15 mouse cellular contexts compared by ENCODE assay signal in genomic region chr14:79517185-79517740, GRCm38 (mm10). TPM values are rescaled to one million over a fixed set of nuclear protein-coding genes. Genes with fewer than 3 reads are reported as not detected.
DNase-seq lines count a peak whose midpoint lies in the region; ATAC-seq and TF ChIP-seq lines count a peak whose summit lies in the region.
"Had no signal": no experiment of that assay in that cellular context is flagged by ENCODE, and none has a peak within 500 bp of the region (broad histone marks: within the 10 kb centered on the region; RNA-seq: fewer than 3 reads in every experiment).

No protein-coding gene starts in this region.

- no peaks in the 10 kb centered on the region for H3K36me3 ChIP-seq in heart, embryonic 16.5 days (ENCODE audit: control insufficient read depth, insufficient read depth)
- no peaks in the 10 kb centered on the region for H3K36me3 ChIP-seq in heart, embryonic 10.5 days
- no peaks in the 10 kb centered on the region for H3K36me3 ChIP-seq in spleen, adult 2 months (ENCODE audit: control insufficient read depth, insufficient read depth, low read length)
- H3K36me3 ChIP-seq in intestine, embryonic 16.5 days (ENCODE audit: control insufficient read depth, insufficient read depth, low read length): no peaks in the 10 kb centered on the region
- no peaks in the 10 kb centered on the region for H3K36me3 ChIP-seq in stomach, embryonic 15.5 days
- H3K36me3 ChIP-seq: hindbrain, embryonic 12.5 days had no signal

- H3K9me3 ChIP-seq in heart, embryonic 16.5 days (replicated peaks; ENCODE audit: control insufficient read depth, low read length): no peaks in the 10 kb centered on the region
- no peaks in the 10 kb centered on the region for H3K9me3 ChIP-seq in heart, embryonic 10.5 days
- no peaks in the 10 kb centered on the region for H3K9me3 ChIP-seq in intestine, embryonic 16.5 days (ENCODE audit: control insufficient read depth, low read length)
- H3K9me3 ChIP-seq in stomach, embryonic 15.5 days: no peaks in the 10 kb centered on the region
- H3K9me3 ChIP-seq: hindbrain, embryonic 12.5 days had no signal

- peak overlapping the region; percentile 44 for H3K9ac ChIP-seq in heart, embryonic 16.5 days (ENCODE audit: low read length)
- peak overlapping the region; percentile 51 for H3K9ac ChIP-seq in intestine, embryonic 16.5 days (ENCODE audit: low read depth, low read length)
- H3K9ac ChIP-seq in stomach, embryonic 15.5 days: no peak overlapping the region
- H3K9ac ChIP-seq: hindbrain, embryonic 12.5 days had no signal

- H3K27me3 ChIP-seq in heart, embryonic 16.5 days (ENCODE audit: control insufficient read depth, insufficient read depth, low read length): no peaks in the 10 kb centered on the region
- no peaks in the 10 kb centered on the region for H3K27me3 ChIP-seq in heart, embryonic 10.5 days (ENCODE audit: insufficient read depth, poor library complexity, severe bottlenecking)
- no peaks in the 10 kb centered on the region for H3K27me3 ChIP-seq in spleen, adult 2 months (ENCODE audit: control insufficient read depth, insufficient read depth, low read length)
- H3K27me3 ChIP-seq in intestine, embryonic 16.5 days (replicated peaks; ENCODE audit: control insufficient read depth, insufficient read depth, low read length): no peaks in the 10 kb centered on the region
- H3K27me3 ChIP-seq in stomach, embryonic 15.5 days (replicated peaks): no peaks in the 10 kb centered on the region
- H3K27me3 ChIP-seq: hindbrain, embryonic 12.5 days had no signal

- TF ChIP-seq POLR2A in spleen, adult 2 months (IDR thresholded peaks at IDR 0.05; ENCODE audit: low read depth, low read length): no peak

- no peak for DNase-seq in heart, embryonic 10.5 days (ENCODE audit: low spot score)
- DNase-seq in spleen, adult 2 months (ENCODE audit: low read depth in 1 of 2, low spot score in 2 of 2): no peak
- no peak for DNase-seq in spleen, postnatal 14 days (ENCODE audit: low spot score in 2 of 2)
- DNase-seq in urinary bladder, postnatal 4 days (ENCODE audit: low spot score in 2 of 2): no peak
- DNase-seq in left cerebral cortex, postnatal 4 days: no peak
- DNase-seq: adrenal gland, postnatal 36 days; cerebellum, adult 9-11 months; kidney, adult 9 months had no signal

- H3K4me1 ChIP-seq in heart, embryonic 16.5 days (ENCODE audit: control insufficient read depth, insufficient read depth, low read length): peaks cover 22% of the 10 kb centered on the region
- H3K4me1 ChIP-seq in heart, embryonic 10.5 days: peaks cover 9% of the 10 kb centered on the region; the same call in 1 of the 2 replicates
- peaks cover 4% of the 10 kb centered on the region; the same call in 1 of the 2 replicates for H3K4me1 ChIP-seq in spleen, adult 2 months (ENCODE audit: control insufficient read depth, insufficient read depth, insufficient read length)
- H3K4me1 ChIP-seq in intestine, embryonic 16.5 days (ENCODE audit: control insufficient read depth, insufficient read depth, low read length): peaks cover 29% of the 10 kb centered on the region
- H3K4me1 ChIP-seq in stomach, embryonic 15.5 days: peaks cover 4% of the 10 kb centered on the region; the same call in 1 of the 2 replicates
- H3K4me1 ChIP-seq: hindbrain, embryonic 12.5 days had no signal

- ATAC-seq in heart, embryonic 16.5 days (replicated peaks; ENCODE audit: extremely low read depth, insufficient read depth, low FRiP score): no peak
- no peak for ATAC-seq in intestine, embryonic 16.5 days
- no peak for ATAC-seq in stomach, embryonic 15.5 days (ENCODE audit: insufficient read depth, low FRiP score, low read depth)
- ATAC-seq: CD4-positive, CD25-positive, alpha-beta regulatory T cell, adult 4 months; forebrain, embryonic 16.5 days had no signal

- 77% methylated on average over 8 of the region's 8 CpGs for WGBS in heart, embryonic 16.5 days
- 89% methylated on average over 8 of the region's 8 CpGs for WGBS in heart, embryonic 10.5 days
- WGBS in spleen, adult 2 months: 5% methylated on average over 8 of the region's 8 CpGs
- WGBS in intestine, embryonic 16.5 days: 63% methylated on average over 8 of the region's 8 CpGs
- 78% methylated on average over 8 of the region's 8 CpGs for WGBS in stomach, embryonic 15.5 days

- H3K4me3 ChIP-seq in heart, embryonic 16.5 days (ENCODE audit: low read length): peak overlapping the region; percentile 39
- H3K4me3 ChIP-seq in heart, embryonic 10.5 days: no peak overlapping the region
- H3K4me3 ChIP-seq in spleen, adult 2 months (ENCODE audit: extremely low read depth, insufficient read depth, insufficient read length): peak overlapping the region; percentile 74
- H3K4me3 ChIP-seq in intestine, embryonic 16.5 days (ENCODE audit: low read length): peak overlapping the region; percentile 44
- H3K4me3 ChIP-seq in stomach, embryonic 15.5 days (replicated peaks): peak overlapping the region; percentile 37; the same call in 1 of the 2 replicates
- H3K4me3 ChIP-seq: hindbrain, embryonic 12.5 days had no signal

- no peak for TF ChIP-seq CTCF in spleen, adult 2 months (IDR thresholded peaks at IDR 0.05; ENCODE audit: extremely low read depth, insufficient read depth, insufficient read length, insufficient replicate concordance)

- no peak overlapping the region for H3K27ac ChIP-seq in heart, embryonic 16.5 days (ENCODE audit: low read length)
- H3K27ac ChIP-seq in heart, embryonic 10.5 days: no peak overlapping the region
- peak overlapping the region; percentile 85 for H3K27ac ChIP-seq in spleen, adult 2 months (ENCODE audit: insufficient read depth, low read length)
- peak overlapping the region; percentile 20; the same call in 1 of the 2 replicates for H3K27ac ChIP-seq in intestine, embryonic 16.5 days (ENCODE audit: low read length)
- no peak overlapping the region for H3K27ac ChIP-seq in stomach, embryonic 15.5 days
- H3K27ac ChIP-seq: hindbrain, embryonic 12.5 days had no signal

- intact Hi-C loops in left cerebral cortex, postnatal 4 days (cut with DNase I): no loop called here

- peak overlapping the region; percentile 19 for H3K4me2 ChIP-seq in heart, embryonic 16.5 days (ENCODE audit: low read depth, low read length)
- peak overlapping the region; percentile 56 for H3K4me2 ChIP-seq in intestine, embryonic 16.5 days (ENCODE audit: low read depth, low read length)
- peak overlapping the region; percentile 42 for H3K4me2 ChIP-seq in stomach, embryonic 15.5 days
- H3K4me2 ChIP-seq: hindbrain, embryonic 12.5 days; midbrain, embryonic 11.5 days had no signal

RNA-seq across cellular contexts. Expression of gene Wbp4, which starts 35.9 kb away (rescaled TPM):
- polyA plus RNA-seq in heart, embryonic 16.5 days (2015; fragmentation: Nextera tagmentation; extraction: Ambion mirVana): 26.8 and 27.6 TPM in 2 replicates
- 28.4 and 33.6 TPM in 2 replicates for polyA plus RNA-seq in heart, embryonic 10.5 days (2016; fragmentation: Nextera tagmentation; extraction: Ambion mirVana)
- 2.6 and 3.7 TPM in 2 replicates for polyA plus RNA-seq in spleen, adult 2 months (2012; rRNA removed)
- 26.9 and 31.3 TPM in 2 replicates for polyA plus RNA-seq in intestine, embryonic 16.5 days (2015; fragmentation: Nextera tagmentation; extraction: Ambion mirVana)
- polyA plus RNA-seq in stomach, embryonic 15.5 days (2015; fragmentation: Nextera tagmentation; extraction: Ambion mirVana): 41.0 and 41.5 TPM in 2 replicates
- total RNA-seq in left cerebral cortex, postnatal 4 days (2021): 10 to 100 TPM; 46.0 to 47.6 TPM

RNA-seq across cellular contexts. Expression of gene Elf1, which starts 36.3 kb away (rescaled TPM):
- polyA plus RNA-seq in heart, embryonic 16.5 days (2015; fragmentation: Nextera tagmentation; extraction: Ambion mirVana): 9.9 and 12.3 TPM in 2 replicates
- 7.4 and 7.5 TPM in 2 replicates for polyA plus RNA-seq in heart, embryonic 10.5 days (2016; fragmentation: Nextera tagmentation; extraction: Ambion mirVana)
- 22.5 and 26.7 TPM in 2 replicates for polyA plus RNA-seq in spleen, adult 2 months (2012; rRNA removed)
- 21.9 and 22.2 TPM in 2 replicates for polyA plus RNA-seq in intestine, embryonic 16.5 days (2015; fragmentation: Nextera tagmentation; extraction: Ambion mirVana)
- 25.1 and 26.1 TPM in 2 replicates for polyA plus RNA-seq in stomach, embryonic 15.5 days (2015; fragmentation: Nextera tagmentation; extraction: Ambion mirVana)
- 1 to 10 TPM; 5.4 to 6.1 TPM for total RNA-seq in left cerebral cortex, postnatal 4 days (2021)

Comparison
In these comparisons a context has a peak if more than half of its experiments do, and no peak if none do; other contexts are left out.
1. H3K27ac ChIP-seq: peak in spleen, adult 2 months (single experiment) and intestine, embryonic 16.5 days (single experiment); none in heart, embryonic 16.5 days (single experiment), heart, embryonic 10.5 days (single experiment) and stomach, embryonic 15.5 days (single experiment).
2. Peak in every context shown above with its lines, with median percentiles within 50 percentile points of each other: H3K4me2 ChIP-seq.